Mouse (Mus musculus): Measurements from ENCODE around the gene Nt5c2.
"Not testable (repeated sequence)": the region's sequence is repeated elsewhere in the genome, so short reads cannot be mapped to it uniquely, and the experiment has no call there.

GRCm38 (mm10) chr19:47000357-47000756 lies 14.6 kb downstream of the Nt5c2 start:
- TF ChIP-seq POLR2AphosphoS5 (IDR thresholded peaks at IDR 0.05; ENCODE audit: insufficient replicate concordance, low read depth, low read length); CTCF (IDR thresholded peaks at IDR 0.05; ENCODE audit: low read depth, low read length); TAL1 (conservative IDR thresholded peaks at IDR 0.05; ENCODE audit: low read depth, low read length); GATA1 (IDR thresholded peaks at IDR 0.05; ENCODE audit: borderline replicate concordance, low read length): not testable (repeated sequence)
